ENCODE assay signal across 11 mouse cellular contexts in the genomic region with DNA sequence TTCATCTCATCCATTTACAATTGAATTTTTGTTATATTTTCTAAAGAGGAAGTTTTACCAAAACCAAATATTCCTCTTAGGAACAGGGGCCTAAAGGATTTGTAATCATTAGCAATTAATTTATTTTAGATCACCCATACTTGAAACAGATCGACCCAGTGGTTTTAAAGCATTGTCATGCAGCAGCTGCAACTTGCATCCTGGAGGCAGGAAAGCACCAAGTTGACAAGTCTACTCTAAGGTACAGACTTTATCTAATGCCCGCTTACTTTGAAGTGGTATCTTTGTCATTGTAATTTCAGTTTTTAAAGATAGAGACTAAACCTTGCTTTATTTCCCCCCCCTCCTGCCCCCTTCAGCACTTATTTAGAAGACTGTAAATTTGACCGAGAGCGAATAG. TPM values are rescaled to one million over a fixed set of nuclear protein-coding genes. Genes with fewer than 3 reads are reported as not detected.
DNase-seq lines count a peak whose midpoint lies in the region; ATAC-seq and TF ChIP-seq lines count a peak whose summit lies in the region.
"Had no signal": no experiment of that assay in that cellular context is flagged by ENCODE, and none has a peak within 500 bp of the region (broad histone marks: within the 10 kb centered on the region; RNA-seq: fewer than 3 reads in every experiment).

No protein-coding gene starts in this region.

- TF ChIP-seq POLR2A in testis, adult 2 months (IDR thresholded peaks at IDR 0.05; ENCODE audit: control insufficient read depth, low read depth, low read length), result no peak

- WGBS in forebrain, embryonic 13.5 days, result 43% methylated on average over 4 of the region's 4 CpGs
- WGBS in forebrain, embryonic 15.5 days, result 62% methylated on average over 4 of the region's 4 CpGs
- WGBS in kidney, postnatal 0 days, result 52% methylated on average over 4 of the region's 4 CpGs
- WGBS in neural tube, embryonic 14.5 days, result 47% methylated on average over 4 of the region's 4 CpGs

- no peak for DNase-seq in kidney, postnatal 0 days (ENCODE audit: low spot score)
- DNase-seq in kidney, postnatal 10 days, result no peak
- DNase-seq in testis, postnatal 10 days (ENCODE audit: low spot score), result no peak
- DNase-seq in cerebellum, adult 9-11 months, result no peak
- DNase-seq: cerebellum, postnatal 25 days had no signal

- peak overlapping the region; percentile 24; the same call in 1 of the 2 replicates for H3K4me2 ChIP-seq in forebrain, embryonic 13.5 days
- H3K4me2 ChIP-seq in forebrain, embryonic 15.5 days (replicated peaks), result no peak overlapping the region
- 0 out of 2 replicates have a peak overlapping the region, but pooled peaks have one; percentile 69 for H3K4me2 ChIP-seq in kidney, postnatal 0 days (ENCODE audit: low read length)
- H3K4me2 ChIP-seq in neural tube, embryonic 14.5 days (ENCODE audit: low read depth, low read length), result no peak overlapping the region

- TF ChIP-seq CTCF in kidney, postnatal 0 days (IDR thresholded peaks at IDR 0.05; ENCODE audit: low read depth), result no peak
- TF ChIP-seq CTCF in testis, adult 2 months (IDR thresholded peaks at IDR 0.05; ENCODE audit: control insufficient read depth, insufficient read depth, insufficient replicate concordance, low read depth, low read length), result no peak

- H3K9me3 ChIP-seq in forebrain, embryonic 13.5 days (replicated peaks), result no peaks in the 10 kb centered on the region
- H3K9me3 ChIP-seq in forebrain, embryonic 15.5 days, result no peaks in the 10 kb centered on the region
- H3K9me3 ChIP-seq in kidney, postnatal 0 days (replicated peaks; ENCODE audit: low read length), result no peaks in the 10 kb centered on the region
- H3K9me3 ChIP-seq in neural tube, embryonic 14.5 days (ENCODE audit: control insufficient read depth, low read length), result no peaks in the 10 kb centered on the region
- H3K9me3 ChIP-seq: heart, embryonic 12.5 days had no signal

- H3K4me1 ChIP-seq in forebrain, embryonic 13.5 days, result peaks cover 31% of the 10 kb centered on the region
- H3K4me1 ChIP-seq in forebrain, embryonic 15.5 days, result peaks cover 31% of the 10 kb centered on the region
- no peaks in the 10 kb centered on the region for H3K4me1 ChIP-seq in kidney, postnatal 0 days (replicated peaks; ENCODE audit: insufficient read depth, low read length)
- peaks cover 3% of the 10 kb centered on the region for H3K4me1 ChIP-seq in testis, adult 2 months (ENCODE audit: control insufficient read depth, insufficient read depth, low read length)
- peaks cover 7% of the 10 kb centered on the region for H3K4me1 ChIP-seq in neural tube, embryonic 14.5 days (ENCODE audit: control insufficient read depth, insufficient read depth, low read length)

- ATAC-seq in forebrain, embryonic 13.5 days, result no peak
- ATAC-seq in forebrain, embryonic 15.5 days (replicated peaks), result no peak
- no peak for ATAC-seq in kidney, postnatal 0 days (replicated peaks; ENCODE audit: low FRiP score, low read depth)
- no peak for ATAC-seq in neural tube, embryonic 14.5 days (ENCODE audit: low read depth)

- H3K27ac ChIP-seq in forebrain, embryonic 13.5 days, result no peak overlapping the region
- no peak overlapping the region for H3K27ac ChIP-seq in forebrain, embryonic 15.5 days (replicated peaks)
- H3K27ac ChIP-seq in kidney, postnatal 0 days, result no peak overlapping the region
- no peak overlapping the region for H3K27ac ChIP-seq in testis, adult 2 months (ENCODE audit: control insufficient read depth, insufficient read depth, low read depth, low read length)
- no peak overlapping the region for H3K27ac ChIP-seq in neural tube, embryonic 14.5 days (ENCODE audit: low read depth, low read length)

- H3K4me3 ChIP-seq in forebrain, embryonic 13.5 days, result no peak overlapping the region
- no peak overlapping the region; the same call in 1 of the 2 replicates for H3K4me3 ChIP-seq in forebrain, embryonic 15.5 days
- no peak overlapping the region for H3K4me3 ChIP-seq in kidney, postnatal 0 days (replicated peaks; ENCODE audit: low read depth, low read length)
- H3K4me3 ChIP-seq in testis, adult 2 months (ENCODE audit: control insufficient read depth, low read depth, low read length), result peak overlapping the region; percentile 29; the same call in 1 of the 2 replicates
- peak overlapping the region; percentile 89; the same call in 1 of the 2 replicates for H3K4me3 ChIP-seq in neural tube, embryonic 14.5 days (ENCODE audit: low read depth, low read length)

- peaks cover 24% of the 10 kb centered on the region for H3K27me3 ChIP-seq in forebrain, embryonic 13.5 days
- peaks cover 11% of the 10 kb centered on the region; the same call in 1 of the 2 replicates for H3K27me3 ChIP-seq in forebrain, embryonic 15.5 days
- H3K27me3 ChIP-seq in kidney, postnatal 0 days (ENCODE audit: insufficient read depth, low read length), result no peaks in the 10 kb centered on the region
- H3K27me3 ChIP-seq in testis, adult 2 months (ENCODE audit: control insufficient read depth, insufficient read depth, low read length), result no peaks in the 10 kb centered on the region
- peaks cover 8% of the 10 kb centered on the region; the same call in 1 of the 2 replicates for H3K27me3 ChIP-seq in neural tube, embryonic 14.5 days (ENCODE audit: control insufficient read depth, insufficient read depth, low read length)

- no peak overlapping the region for H3K9ac ChIP-seq in forebrain, embryonic 13.5 days
- no peak overlapping the region for H3K9ac ChIP-seq in forebrain, embryonic 15.5 days (replicated peaks)
- no peak overlapping the region for H3K9ac ChIP-seq in kidney, postnatal 0 days (ENCODE audit: low read depth, low read length)
- H3K9ac ChIP-seq in neural tube, embryonic 14.5 days (replicated peaks; ENCODE audit: low read depth, low read length), result no peak overlapping the region

- H3K36me3 ChIP-seq in forebrain, embryonic 13.5 days (ENCODE audit: poor library complexity, severe bottlenecking), result no peaks in the 10 kb centered on the region
- H3K36me3 ChIP-seq in forebrain, embryonic 15.5 days, result no peaks in the 10 kb centered on the region
- no peaks in the 10 kb centered on the region for H3K36me3 ChIP-seq in kidney, postnatal 0 days (ENCODE audit: insufficient read depth, low read length)
- H3K36me3 ChIP-seq in testis, adult 2 months (ENCODE audit: control insufficient read depth, insufficient read depth, low read length), result no peaks in the 10 kb centered on the region
- H3K36me3 ChIP-seq in neural tube, embryonic 14.5 days (ENCODE audit: control insufficient read depth, insufficient read depth, low read length), result no peaks in the 10 kb centered on the region
- H3K36me3 ChIP-seq: heart, embryonic 12.5 days had no signal

RNA-seq across cellular contexts. Expression of gene Commd3, which starts 1.6 kb away (rescaled TPM):
- polyA plus RNA-seq in forebrain, embryonic 13.5 days (2015; fragmentation: Nextera tagmentation; extraction: Ambion mirVana), result 211 and 226 TPM in 2 replicates
- 263 and 266 TPM in 2 replicates for polyA plus RNA-seq in forebrain, embryonic 15.5 days (2015; fragmentation: Nextera tagmentation; extraction: Ambion mirVana)
- polyA plus RNA-seq in kidney, postnatal 0 days (2015; fragmentation: Nextera tagmentation; extraction: Ambion mirVana), result 281 and 292 TPM in 2 replicates
- 45.1 and 58.2 TPM in 2 replicates for polyA plus RNA-seq in testis, adult 2 months (2012; rRNA removed)
- polyA plus RNA-seq in neural tube, embryonic 14.5 days (2014; fragmentation: Nextera tagmentation; extraction: Ambion mirVana), result 203 and 222 TPM in 2 replicates

RNA-seq across cellular contexts. Expression of gene Bmi1, which starts 3.1 kb away (rescaled TPM):
- 34.4 and 35.5 TPM in 2 replicates for polyA plus RNA-seq in forebrain, embryonic 13.5 days (2015; fragmentation: Nextera tagmentation; extraction: Ambion mirVana)
- 38.0 and 39.8 TPM in 2 replicates for polyA plus RNA-seq in forebrain, embryonic 15.5 days (2015; fragmentation: Nextera tagmentation; extraction: Ambion mirVana)
- 29.0 and 29.2 TPM in 2 replicates for polyA plus RNA-seq in kidney, postnatal 0 days (2015; fragmentation: Nextera tagmentation; extraction: Ambion mirVana)
- 113 and 166 TPM in 2 replicates for polyA plus RNA-seq in testis, adult 2 months (2012; rRNA removed)
- polyA plus RNA-seq in neural tube, embryonic 14.5 days (2014; fragmentation: Nextera tagmentation; extraction: Ambion mirVana), result 30.6 and 39.0 TPM in 2 replicates

RNA-seq across cellular contexts. Expression of gene Spag6, which starts 20.1 kb away (rescaled TPM):
- 0.20 and 0.32 TPM in 2 replicates for polyA plus RNA-seq in forebrain, embryonic 13.5 days (2015; fragmentation: Nextera tagmentation; extraction: Ambion mirVana)
- polyA plus RNA-seq in forebrain, embryonic 15.5 days (2015; fragmentation: Nextera tagmentation; extraction: Ambion mirVana), result 0.09 TPM in 1 of 2 replicates, not detected in the other
- 0.15 and 0.18 TPM in 2 replicates for polyA plus RNA-seq in kidney, postnatal 0 days (2015; fragmentation: Nextera tagmentation; extraction: Ambion mirVana)
- polyA plus RNA-seq in testis, adult 2 months (2012; rRNA removed), result 97.3 and 108 TPM in 2 replicates
- 0.23 TPM in 1 of 2 replicates, not detected in the other for polyA plus RNA-seq in neural tube, embryonic 14.5 days (2014; fragmentation: Nextera tagmentation; extraction: Ambion mirVana)
- polyA plus RNA-seq: limb, embryonic 11.5 days had no signal

Comparison
In these comparisons a context has a peak if more than half of its experiments do, and no peak if none do; other contexts are left out.
1. H3K4me2 ChIP-seq: peak in forebrain, embryonic 13.5 days (single experiment) and kidney, postnatal 0 days (single experiment); none in forebrain, embryonic 15.5 days (single experiment) and neural tube, embryonic 14.5 days (single experiment).
2. H3K4me3 ChIP-seq: peak in testis, adult 2 months (single experiment) and neural tube, embryonic 14.5 days (single experiment); none in forebrain, embryonic 13.5 days (single experiment), forebrain, embryonic 15.5 days (single experiment) and kidney, postnatal 0 days (single experiment).
3. RNA of gene Spag6, which starts 20.1 kb away (polyA plus RNA-seq): 97.3 to 108 TPM in testis, adult 2 months; 0.20 to 0.32 TPM in forebrain, embryonic 13.5 days, 0.15 to 0.18 TPM in kidney, postnatal 0 days, 0.23 TPM in neural tube, embryonic 14.5 days and 0.09 TPM in forebrain, embryonic 15.5 days; every median in the first group is over 10 times any median in the second.